Mouse (Mus musculus): ENCODE data around the gene Krtap4-1.

DNA sequence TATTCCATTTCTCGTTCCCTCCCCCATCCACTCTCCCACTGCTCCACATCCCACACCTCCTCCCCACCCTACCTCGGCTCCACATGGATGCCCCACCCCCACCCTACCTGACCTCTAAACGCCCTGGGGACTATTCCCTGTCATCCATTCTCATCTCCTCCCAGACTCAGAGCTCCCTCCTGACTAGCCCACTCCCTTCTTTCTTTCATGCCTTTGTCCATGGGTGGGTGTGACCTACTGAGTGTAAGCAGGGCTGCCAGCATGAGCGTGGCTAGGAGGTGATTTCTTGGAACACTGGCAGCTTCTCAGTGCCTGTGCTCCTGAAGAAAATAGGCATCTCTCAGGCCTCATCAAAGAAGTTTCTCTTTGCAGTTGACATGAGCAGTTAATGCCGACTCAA is 29.0 kb upstream of the Krtap4-1 start:
- TF ChIP-seq CTCF (IDR thresholded peaks at IDR 0.05; ENCODE audit: borderline replicate concordance, control insufficient read depth, extremely low read depth, insufficient read depth, low read length, poor library complexity): no peak
- no peak for TF ChIP-seq POLR2A (IDR thresholded peaks at IDR 0.05; ENCODE audit: control insufficient read depth, extremely low read depth, insufficient read depth, low read length, poor library complexity)

Measured in thymus, adult 2 months (tissue).